Mouse (Mus musculus): ENCODE measurements around the gene Elmo1.

Elmo1 gene

GRCm38 (mm10) chr13:20097006-20097617 is 6.7 kb downstream of the Elmo1 start:
- DNase-seq: no peak

GRCm38 (mm10) chr13:20097934-20098593 is 7.7 kb downstream of the Elmo1 start:
- DNase-seq: no peak

- DNase-seq: no peak
These were observed 8.2 kb downstream of the Elmo1 start for GRCm38 (mm10) chr13:20098594-20098965.

- DNase-seq: no peak
These were observed 9.2 kb downstream of the Elmo1 start for GRCm38 (mm10) chr13:20099546-20099945.

GRCm38 (mm10) chr13:20100357-20100756 is 10.0 kb downstream of the Elmo1 start:
- DNase-seq: no peak

GRCm38 (mm10) chr13:20101691-20102090 is 11.3 kb downstream of the Elmo1 start:
- DNase-seq: no peak

- DNase-seq: no peak
These were observed 14.4 kb downstream of the Elmo1 start for GRCm38 (mm10) chr13:20104791-20105190.

- DNase-seq: no peak
These were observed 15.6 kb downstream of the Elmo1 start for GRCm38 (mm10) chr13:20105996-20106395.

- no peak for DNase-seq
These were observed 17.6 kb downstream of the Elmo1 start for GRCm38 (mm10) chr13:20107953-20108498.

GRCm38 (mm10) chr13:20108956-20109355 is 18.6 kb downstream of the Elmo1 start:
- no peak for DNase-seq

GRCm38 (mm10) chr13:20109446-20109845 is 19.1 kb downstream of the Elmo1 start:
- DNase-seq: no peak

- no peak for DNase-seq
These were observed 19.7 kb downstream of the Elmo1 start for GRCm38 (mm10) chr13:20109987-20110680.

GRCm38 (mm10) chr13:20111256-20111800 is 20.9 kb downstream of the Elmo1 start:
- no peak for DNase-seq

- DNase-seq: no peak
These were observed 24.9 kb downstream of the Elmo1 start for GRCm38 (mm10) chr13:20115131-20115907.

- DNase-seq: no peak
These were observed 25.6 kb downstream of the Elmo1 start for GRCm38 (mm10) chr13:20116019-20116418.

- no peak for DNase-seq
These were observed 26.6 kb downstream of the Elmo1 start for GRCm38 (mm10) chr13:20116868-20117510.

GRCm38 (mm10) chr13:20117691-20118090 is 27.3 kb downstream of the Elmo1 start:
- DNase-seq: no peak

- DNase-seq: no peak
These were observed 28.5 kb downstream of the Elmo1 start for GRCm38 (mm10) chr13:20118909-20119308.

GRCm38 (mm10) chr13:20120723-20121122 is 30.3 kb downstream of the Elmo1 start:
- DNase-seq: no peak

- DNase-seq: no peak
These were observed 31.1 kb downstream of the Elmo1 start for GRCm38 (mm10) chr13:20121385-20122043.

- no peak for DNase-seq
These were observed 33.6 kb downstream of the Elmo1 start for GRCm38 (mm10) chr13:20123975-20124374.

- no peak for DNase-seq
These were observed 34.6 kb downstream of the Elmo1 start for GRCm38 (mm10) chr13:20124965-20125364.

Measured in cerebellum, adult 9-11 months (tissue).